Mouse (Mus musculus) layer of hippocampus, adult 9-10 months (tissue): ENCODE data around the gene Cul9.
"Not testable (repeated sequence)": the region's sequence is repeated elsewhere in the genome, so short reads cannot be mapped to it uniquely, and the experiment has no call there.

Source experiments
- DNase-seq: peaks from one replicate; pipeline ENCODE4 v3.0.0; 2022; ENCODE audit warnings: low spot score

The Cul9 gene

GRCm38 (mm10) chr17:46545813-46546564 lies at the start of gene Cul9:
TSS of gene Cul9 (minus strand) at chr17:46546388.
- DNase-seq, result peak; percentile 63

GRCm38 (mm10) chr17:46595336-46595735 lies 49.1 kb upstream of the Cul9 start:
- DNase-seq, result no peak

- DNase-seq, result no peak
Observed at GRCm38 (mm10) chr17:46594606-46595005, 48.4 kb upstream of the Cul9 start.

GRCm38 (mm10) chr17:46593124-46593523 lies 46.9 kb upstream of the Cul9 start:
- no peak for DNase-seq

- DNase-seq, result no peak
Observed at GRCm38 (mm10) chr17:46591406-46591805, 45.2 kb upstream of the Cul9 start.

- DNase-seq, result no peak
Observed at GRCm38 (mm10) chr17:46590439-46590838, 44.3 kb upstream of the Cul9 start.

GRCm38 (mm10) chr17:46589635-46590314 lies 43.6 kb upstream of the Cul9 start:
- DNase-seq, result no peak

- DNase-seq, result no peak
Observed at GRCm38 (mm10) chr17:46588913-46589312, 42.7 kb upstream of the Cul9 start.

GRCm38 (mm10) chr17:46588173-46588572 lies 42.0 kb upstream of the Cul9 start:
- no peak for DNase-seq

GRCm38 (mm10) chr17:46586327-46586726 lies 40.1 kb upstream of the Cul9 start:
- DNase-seq, result no peak

GRCm38 (mm10) chr17:46578650-46579049 lies 32.5 kb upstream of the Cul9 start:
- DNase-seq, result no peak

- DNase-seq, result no peak
Observed at GRCm38 (mm10) chr17:46576070-46576469, 29.9 kb upstream of the Cul9 start.

GRCm38 (mm10) chr17:46574535-46574934 lies 28.3 kb upstream of the Cul9 start:
- no peak for DNase-seq

GRCm38 (mm10) chr17:46571005-46571404 lies 24.8 kb upstream of the Cul9 start:
- no peak for DNase-seq

- no peak for DNase-seq
Observed at GRCm38 (mm10) chr17:46559146-46559545, 13.0 kb upstream of the Cul9 start.

- DNase-seq, result no peak
Observed at GRCm38 (mm10) chr17:46558151-46558550, 12.0 kb upstream of the Cul9 start.

- not testable (repeated sequence) for DNase-seq
Observed at GRCm38 (mm10) chr17:46557321-46557720, 11.1 kb upstream of the Cul9 start.

GRCm38 (mm10) chr17:46556584-46556945 lies 10.4 kb upstream of the Cul9 start:
- DNase-seq, result no peak

- DNase-seq, result peak; percentile 98
Observed at GRCm38 (mm10) chr17:46555673-46556583, 9.7 kb upstream of the Cul9 start, which contains the start of gene Srf. TSS of gene Srf (minus strand) at chr17:46556175.

GRCm38 (mm10) chr17:46554977-46555672 lies 8.9 kb upstream of the Cul9 start:
- no peak for DNase-seq

- DNase-seq, result no peak
Observed at GRCm38 (mm10) chr17:46554646-46554976, 8.4 kb upstream of the Cul9 start.

- no peak for DNase-seq
Observed at GRCm38 (mm10) chr17:46553926-46554325, 7.7 kb upstream of the Cul9 start.
